Mouse (Mus musculus): ENCODE measurements around the gene Napepld. TPM values are rescaled to one million over a fixed set of nuclear protein-coding genes. Genes with fewer than 3 reads are reported as not detected.
"Not testable (repeated sequence)": the region's sequence is repeated elsewhere in the genome, so short reads cannot be mapped to it uniquely, and the experiment has no call there.

Napepld gene
- total RNA-seq, 2 experiments from 2014 or later = 4.5 to 5.4 TPM

- DNase-seq (ENCODE audit: low spot score) = no peak
- intact Hi-C loops (cut with DNase I) = no loop called here
Measured at GRCm38 (mm10) chr5:21714447-21714846, 13.3 kb upstream of the Napepld start.

- intact Hi-C loops (cut with DNase I) = no loop called here
- DNase-seq (ENCODE audit: low spot score) = no peak
Measured at GRCm38 (mm10) chr5:21712127-21712715, 11.0 kb upstream of the Napepld start.

GRCm38 (mm10) chr5:21708011-21708410 is 6.8 kb upstream of the Napepld start:
- intact Hi-C loops (cut with DNase I) = loop anchor here (10.0 kb wide), 1 partner anchor 823 kb away; the partner anchor contains the start of genes Phtf2 and Tmem60
- not testable (repeated sequence) for DNase-seq (ENCODE audit: low spot score)

GRCm38 (mm10) chr5:21706546-21706945 is 5.3 kb upstream of the Napepld start:
- no peak for DNase-seq (ENCODE audit: low spot score)
- intact Hi-C loops (cut with DNase I) = loop anchor here (10.0 kb wide), 1 partner anchor 822 kb away; the partner anchor contains the start of genes Phtf2 and Tmem60

GRCm38 (mm10) chr5:21703708-21704107 is 2.5 kb upstream of the Napepld start:
- no peak for DNase-seq (ENCODE audit: low spot score)
- intact Hi-C loops (cut with DNase I) = loop anchor here (5.0 to 10.0 kb wide), 2 partner anchors 56 to 819 kb away; partner anchors contain the start of genes Armc10, Fbxl13, Phtf2 and Tmem60

DNA sequence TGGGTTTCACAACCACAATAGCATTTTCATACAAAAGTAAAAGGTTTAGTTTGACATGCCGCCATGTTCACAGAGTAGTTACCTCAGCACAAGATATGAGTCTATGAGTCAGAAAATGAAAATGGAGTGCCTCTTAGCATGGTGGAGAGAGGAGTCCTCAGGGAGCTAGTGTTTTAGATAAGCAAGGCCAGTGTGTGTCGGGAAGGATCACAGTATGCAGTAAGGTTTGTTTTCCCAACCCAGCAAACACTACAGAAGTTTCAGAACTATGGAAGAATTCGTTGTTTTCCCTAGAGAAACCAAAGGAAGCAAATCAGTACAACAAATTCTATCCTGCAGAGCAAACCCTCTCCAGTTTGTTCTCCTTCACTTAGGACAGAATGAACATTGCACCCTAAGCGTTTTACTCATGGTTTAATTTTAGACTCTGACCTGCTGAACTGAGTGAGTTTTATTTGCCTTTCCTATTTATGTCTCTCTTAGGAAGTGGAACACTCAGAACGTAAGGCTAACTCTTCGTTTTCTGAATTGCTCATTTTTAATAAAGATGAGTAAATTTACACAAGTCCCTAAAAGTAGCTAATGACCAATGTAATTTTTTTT is 1.8 kb upstream of the Napepld start:
- DNase-seq (ENCODE audit: low spot score) = no peak
- intact Hi-C loops (cut with DNase I) = loop anchor here (5.0 to 10.0 kb wide), 2 partner anchors 56 to 818 kb away; partner anchors contain the start of genes Armc10, Fbxl13, Phtf2 and Tmem60

GRCm38 (mm10) chr5:21702009-21702364 is 791 bp upstream of the Napepld start:
- DNase-seq (ENCODE audit: low spot score) = no peak
- intact Hi-C loops (cut with DNase I) = loop anchor here (5.0 to 10.0 kb wide), 2 partner anchors 55 to 817 kb away; partner anchors contain the start of genes Armc10, Fbxl13, Phtf2 and Tmem60

DNA sequence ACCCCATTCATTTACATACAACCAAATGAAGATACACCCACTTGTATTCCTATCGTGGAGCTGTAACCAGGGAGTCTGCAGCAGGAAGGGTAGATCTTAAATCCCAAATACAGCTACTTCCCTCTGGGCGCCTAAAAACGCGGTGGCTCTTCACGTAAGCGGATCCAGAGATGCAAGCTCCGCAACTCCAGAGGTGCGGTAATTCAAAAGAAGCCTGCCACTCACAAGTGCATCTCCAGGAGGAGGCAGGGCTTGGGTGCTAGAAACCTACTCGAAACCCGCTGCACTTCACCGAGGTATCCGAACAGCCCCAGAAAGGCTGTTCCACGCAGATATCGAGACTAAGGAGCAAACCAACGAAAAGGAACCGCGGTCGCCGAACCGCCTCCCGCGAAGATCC is 262 bp downstream of the Napepld start:
- DNase-seq (ENCODE audit: low spot score) = no peak

GRCm38 (mm10) chr5:21700272-21700821 is 849 bp downstream of the Napepld start:
- intact Hi-C loops (cut with DNase I) = loop anchor here (5.0 to 10.0 kb wide), 2 partner anchors 53 to 816 kb away; partner anchors contain the start of genes Armc10, Fbxl13, Phtf2 and Tmem60
- no peak for DNase-seq (ENCODE audit: low spot score)

More for the DNA sequence above, 262 bp downstream of the Napepld start:
- intact Hi-C loops (cut with DNase I) = loop anchor here (5.0 to 10.0 kb wide), 2 partner anchors 54 to 816 kb away; partner anchors contain the start of genes Armc10, Fbxl13, Phtf2 and Tmem60

DNA sequence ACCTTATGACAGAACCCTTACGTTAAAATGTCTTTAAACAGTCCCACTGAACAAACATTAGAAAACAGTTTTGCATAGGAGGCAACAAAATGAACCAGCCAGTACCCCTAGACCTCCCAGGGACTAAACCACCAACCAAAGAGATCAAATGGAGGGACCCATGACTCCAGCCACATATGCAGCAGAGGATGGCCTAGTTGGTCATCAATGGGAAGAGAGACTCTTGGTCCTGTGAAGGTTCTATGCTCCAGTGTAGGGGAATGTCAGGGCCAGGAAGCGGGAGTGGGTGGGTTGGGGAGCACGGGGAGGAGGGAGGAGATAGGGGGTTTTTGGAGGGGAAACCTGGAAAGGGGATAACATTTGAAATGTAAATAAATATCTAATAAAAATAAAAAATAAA is 1.6 kb downstream of the Napepld start:
- DNase-seq (ENCODE audit: low spot score); intact Hi-C loops (cut with DNase I): not testable (repeated sequence)

DNA sequence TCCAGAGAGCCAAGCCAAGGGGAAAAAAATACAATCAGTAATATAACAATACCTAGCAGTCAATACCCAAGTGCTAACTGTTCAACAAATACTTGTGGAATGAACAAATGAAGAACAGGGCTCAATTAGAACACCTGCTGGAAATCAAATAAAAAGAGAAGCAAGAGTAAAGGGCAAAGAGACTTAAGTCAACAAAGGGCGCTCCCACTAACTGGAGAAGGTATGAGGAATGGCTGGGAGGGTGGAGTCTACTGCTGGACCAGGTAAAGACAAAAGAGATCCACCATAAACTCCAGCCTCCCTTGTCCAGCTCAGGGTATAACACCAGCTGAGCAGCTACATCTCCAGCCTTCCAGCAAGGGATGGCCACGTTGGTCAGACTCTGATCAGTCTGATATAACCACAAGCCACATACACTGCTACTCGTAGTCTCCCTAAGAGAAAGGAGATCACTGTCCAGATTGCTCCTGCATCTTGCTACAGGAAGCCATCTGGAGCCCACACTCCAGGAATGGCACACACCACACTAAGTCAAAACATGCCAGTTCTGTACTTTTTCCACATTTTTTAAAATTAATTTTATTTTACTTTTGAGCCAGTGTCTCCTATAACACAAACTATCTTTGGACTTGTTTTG is 6.2 kb downstream of the Napepld start:
- intact Hi-C loops (cut with DNase I) = no loop called here

DNA sequence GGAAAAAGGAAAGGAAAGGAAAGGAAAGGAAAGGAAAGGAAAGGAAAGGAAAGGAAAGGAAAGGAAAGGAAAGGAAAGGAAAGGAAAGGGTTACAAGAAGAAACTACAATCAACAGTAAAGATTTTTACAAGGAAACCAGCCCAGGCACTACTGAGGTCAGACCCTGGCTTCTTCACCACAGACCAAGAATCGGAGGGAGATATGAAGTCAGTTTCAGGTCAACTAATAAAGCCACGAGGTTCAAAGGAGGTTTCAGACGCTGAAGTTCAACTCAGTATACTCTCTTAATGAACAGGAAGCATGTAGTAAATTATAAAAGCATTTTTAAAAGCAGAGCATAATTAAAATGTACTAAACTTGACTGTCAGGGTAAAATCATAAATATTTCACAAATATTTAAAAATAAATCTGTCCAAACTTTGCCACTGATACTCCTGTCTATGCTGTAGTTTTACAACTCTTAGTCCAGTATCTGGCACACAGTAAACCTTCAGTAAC is 7.8 kb downstream of the Napepld start:
- no peak for DNase-seq (ENCODE audit: low spot score)
- intact Hi-C loops (cut with DNase I) = no loop called here

More for the DNA sequence above, 6.2 kb downstream of the Napepld start:
- no peak for DNase-seq (ENCODE audit: low spot score)

- intact Hi-C loops (cut with DNase I) = no loop called here
- DNase-seq (ENCODE audit: low spot score) = no peak
Measured at GRCm38 (mm10) chr5:21692230-21692629, 9.0 kb downstream of the Napepld start.

DNA sequence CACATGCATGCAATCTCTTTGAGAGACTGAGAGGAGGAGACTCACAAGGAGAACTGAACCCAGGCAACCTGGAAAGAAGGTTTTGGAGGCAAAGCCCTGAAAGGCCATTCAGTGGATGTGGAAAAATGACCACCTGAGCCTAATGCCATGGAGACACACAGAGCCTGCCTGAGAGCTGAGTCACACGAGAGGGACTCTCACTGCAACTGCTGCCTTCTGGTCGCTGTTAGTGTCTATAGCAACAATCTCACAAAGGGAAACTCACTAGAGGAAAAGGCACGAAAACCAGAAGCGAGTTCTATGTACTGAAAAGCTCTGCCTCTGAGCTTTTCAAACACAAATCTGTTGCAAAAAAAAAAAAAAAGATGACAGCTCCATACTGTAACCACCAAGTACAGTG is 14.2 kb downstream of the Napepld start:
- no peak for DNase-seq (ENCODE audit: low spot score)
- intact Hi-C loops (cut with DNase I) = no loop called here

DNA sequence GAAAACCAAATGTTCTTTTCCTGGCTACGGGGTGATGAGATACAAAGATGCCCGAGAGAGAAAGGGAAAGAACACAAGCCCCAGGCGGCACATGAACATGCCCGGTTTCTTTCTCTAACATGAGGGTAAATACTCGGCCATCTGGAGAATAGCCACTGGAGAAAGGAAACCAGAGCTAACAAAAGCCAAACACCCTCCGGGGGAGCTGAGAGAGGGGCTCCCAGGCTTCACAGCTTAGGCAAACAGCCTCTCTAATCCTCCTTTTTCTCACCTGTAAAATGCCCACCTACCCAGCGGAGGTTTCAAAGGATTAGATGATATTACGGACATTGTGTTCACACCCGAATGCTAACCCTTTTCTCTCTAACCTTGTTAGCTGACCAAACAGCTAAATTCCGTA is 16.2 kb downstream of the Napepld start:
- intact Hi-C loops (cut with DNase I) = no loop called here

DNA sequence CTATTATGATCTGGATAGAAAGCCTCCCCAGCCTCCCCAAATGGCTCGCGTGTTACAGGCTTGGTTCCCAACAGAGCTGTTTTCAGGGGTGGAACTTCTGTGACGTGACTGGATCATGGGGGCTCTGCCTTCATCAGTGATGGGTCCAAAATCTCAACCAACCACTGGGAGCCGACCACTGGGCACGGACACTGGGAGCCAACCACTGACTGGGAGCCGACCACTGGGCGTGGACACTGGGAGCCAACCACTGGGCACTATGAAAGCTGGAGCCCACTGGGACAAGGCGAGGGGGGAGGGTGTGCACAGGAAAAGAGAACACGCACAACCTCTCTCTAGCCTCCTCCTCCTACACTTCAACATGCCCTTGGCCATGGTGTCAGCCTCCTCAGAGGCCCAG is 17.4 kb downstream of the Napepld start:
- intact Hi-C loops (cut with DNase I) = no loop called here
- DNase-seq (ENCODE audit: low spot score) = peak; percentile 6

More for the DNA sequence above, 16.2 kb downstream of the Napepld start:
- DNase-seq (ENCODE audit: low spot score) = no peak

DNA sequence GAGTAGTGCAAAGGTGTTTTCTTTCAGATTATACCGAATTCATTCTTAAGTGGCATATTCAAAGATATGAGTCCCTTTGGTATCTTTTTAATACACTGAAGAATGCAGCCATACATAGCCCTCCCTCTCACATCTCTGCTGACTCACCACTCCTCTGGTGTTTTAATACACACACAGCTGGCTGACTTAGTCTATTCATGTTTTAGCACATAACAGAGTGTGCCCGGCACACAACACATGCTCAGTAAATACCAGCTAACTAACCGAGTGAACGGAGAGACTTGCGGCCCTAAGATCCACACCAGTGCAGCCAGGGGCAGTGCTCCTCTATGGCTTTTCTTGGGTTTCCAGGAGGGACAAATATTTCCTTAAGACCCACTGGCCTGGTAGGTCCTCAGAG is 20.3 kb downstream of the Napepld start:
- intact Hi-C loops (cut with DNase I) = no loop called here
- no peak for DNase-seq (ENCODE audit: low spot score)

- DNase-seq (ENCODE audit: low spot score) = no peak
- intact Hi-C loops (cut with DNase I) = no loop called here
Measured at GRCm38 (mm10) chr5:21680029-21680428, 21.2 kb downstream of the Napepld start.

DNA sequence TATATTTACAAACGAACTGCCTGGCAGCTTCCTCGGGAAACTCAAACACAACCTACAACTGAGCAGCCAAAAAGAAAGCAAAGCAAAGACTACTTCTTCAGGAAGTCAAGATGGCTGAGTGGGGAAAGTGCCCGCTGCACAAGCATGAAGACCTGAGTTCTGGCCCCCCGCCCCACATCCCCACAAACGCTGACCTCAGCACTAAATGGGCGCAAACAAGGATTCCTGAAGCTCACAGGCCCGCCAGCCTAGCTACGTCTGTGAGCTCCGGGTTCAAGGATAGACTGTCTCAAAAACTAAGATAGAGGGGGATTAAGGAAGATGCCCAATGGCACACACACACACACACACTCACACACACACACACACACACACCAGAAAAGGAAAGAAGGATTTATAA is 22.8 kb downstream of the Napepld start:
- DNase-seq (ENCODE audit: low spot score) = no peak
- intact Hi-C loops (cut with DNase I) = no loop called here

DNA sequence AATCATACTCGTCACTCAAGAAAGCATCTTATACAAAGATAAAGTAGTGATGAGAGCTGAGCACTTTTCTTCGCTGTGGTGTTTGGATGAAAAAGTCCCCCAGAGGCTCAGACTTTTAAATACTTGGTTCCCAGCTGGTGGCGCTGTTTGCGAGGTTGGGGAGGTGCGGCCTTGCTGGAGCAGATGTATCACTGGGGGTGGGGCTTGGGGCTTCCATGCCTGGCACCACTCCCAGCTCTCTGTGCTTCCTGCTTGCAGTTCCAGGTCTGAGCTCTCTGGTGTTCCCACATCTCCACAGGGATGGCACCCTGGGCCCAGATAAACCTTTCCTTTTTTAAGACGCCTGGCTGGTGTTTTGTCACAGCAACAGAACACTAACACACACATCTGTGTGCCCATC is 23.3 kb downstream of the Napepld start:
- intact Hi-C loops (cut with DNase I) = no loop called here
- no peak for DNase-seq (ENCODE audit: low spot score)

Data from heart, postnatal 25 days (tissue).